Mouse (Mus musculus): ENCODE results near the gene Pitpnm2.

GRCm38 (mm10) chr5:124122357-124122756 is 127.2 kb downstream of the Pitpnm2 start:
- TF ChIP-seq CTCF (IDR thresholded peaks at IDR 0.05): no peak
- no peak for TF ChIP-seq EP300 (IDR thresholded peaks at IDR 0.05)

Measured in lung, postnatal 0 days (tissue).